ENCODE assay signal across 8 mouse cellular contexts in the genomic region with DNA sequence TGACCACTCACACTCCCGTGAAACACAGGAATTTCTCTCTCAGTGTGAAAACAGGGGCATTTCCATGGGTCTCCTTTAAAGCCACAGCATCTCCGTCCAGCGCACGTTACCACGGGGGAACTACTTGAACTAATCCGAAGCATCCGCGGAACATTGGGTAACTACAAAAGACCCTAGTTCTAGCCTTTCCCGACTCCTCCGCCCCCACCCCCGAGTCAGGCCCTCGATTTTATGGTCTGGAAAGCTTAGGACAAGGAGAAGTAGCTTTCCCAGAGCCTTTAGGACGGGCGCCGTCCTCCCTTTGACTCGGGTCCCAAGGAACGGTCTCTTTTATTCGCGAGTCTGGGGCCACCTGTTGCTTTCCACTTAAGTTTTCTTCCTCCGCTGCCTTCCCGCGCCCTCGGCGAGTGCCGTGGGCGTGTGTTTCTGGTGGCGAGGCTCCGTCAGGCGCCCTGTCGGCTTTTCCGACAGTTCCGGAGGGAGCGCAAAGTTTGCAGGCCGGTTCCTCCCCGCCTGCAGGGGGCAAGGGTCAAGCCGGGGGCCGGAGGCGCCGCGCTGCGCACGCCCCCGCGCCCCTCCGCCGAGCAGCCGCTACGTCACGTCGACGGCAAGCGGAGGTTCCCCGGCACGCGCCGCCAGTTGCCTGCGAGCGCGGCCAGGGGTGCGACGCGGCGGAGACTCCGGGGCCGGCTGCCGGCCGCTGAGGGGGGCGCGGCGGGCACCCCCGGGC. TPM values are rescaled to one million over a fixed set of nuclear protein-coding genes. Genes with fewer than 3 reads are reported as not detected.
DNase-seq lines count a peak whose midpoint lies in the region; ATAC-seq and TF ChIP-seq lines count a peak whose summit lies in the region.

No protein-coding gene starts in this region.

- peaks cover 29% of the 10 kb centered on the region for H3K27me3 ChIP-seq in embryonic facial prominence, embryonic 10.5 days (replicated peaks; ENCODE audit: low read depth, poor library complexity, severe bottlenecking)
- H3K27me3 ChIP-seq in hindbrain, embryonic 16.5 days (replicated peaks; ENCODE audit: control insufficient read depth, insufficient read depth, low read length): no peaks in the 10 kb centered on the region
- no peaks in the 10 kb centered on the region; the same call in 1 of the 2 replicates for H3K27me3 ChIP-seq in midbrain, embryonic 10.5 days (ENCODE audit: low read depth, poor library complexity, severe bottlenecking)

- peaks cover 4% of the 10 kb centered on the region; the same call in 1 of the 2 replicates for H3K9me3 ChIP-seq in embryonic facial prominence, embryonic 10.5 days
- H3K9me3 ChIP-seq in hindbrain, embryonic 16.5 days (ENCODE audit: control insufficient read depth, low read length): peaks cover 2% of the 10 kb centered on the region; the same call in 1 of the 2 replicates
- H3K9me3 ChIP-seq in midbrain, embryonic 10.5 days (replicated peaks): 0 out of 2 replicates have a peak, but pooled peaks cover 7% of the 10 kb centered on the region

- DNase-seq in layer of hippocampus, adult 2 months (ENCODE audit: low spot score in 2 of 2): no peak
- no peak for DNase-seq in layer of hippocampus, adult 9-11 months
- DNase-seq in embryonic facial prominence, embryonic 10.5 days (ENCODE audit: low spot score): peak; percentile 48
- DNase-seq in midbrain, embryonic 10.5 days (ENCODE audit: low spot score): peak; percentile 51
- no peak for DNase-seq in spleen, postnatal 10 days (ENCODE audit: low spot score in 2 of 2)
- no peak for DNase-seq in urinary bladder, postnatal 36 days (ENCODE audit: low spot score in 2 of 2)

- WGBS in embryonic facial prominence, embryonic 10.5 days: 32% methylated on average over 71 of the region's 71 CpGs
- 20% methylated on average over 57 of the region's 71 CpGs for WGBS in hindbrain, embryonic 16.5 days
- 37% methylated on average over 71 of the region's 71 CpGs for WGBS in midbrain, embryonic 10.5 days

- ATAC-seq in hindbrain, embryonic 16.5 days: peak; percentile 20; the same call in 1 of the 2 replicates
- ATAC-seq in inflammation-experienced regulatory T-cells, adult 6 months: no peak

- peak overlapping the region; percentile 70 for H3K4me2 ChIP-seq in hindbrain, embryonic 16.5 days (ENCODE audit: low read length)

- H3K36me3 ChIP-seq in embryonic facial prominence, embryonic 10.5 days (replicated peaks): no peaks in the 10 kb centered on the region
- no peaks in the 10 kb centered on the region for H3K36me3 ChIP-seq in hindbrain, embryonic 16.5 days (ENCODE audit: control insufficient read depth, insufficient read depth, low read length)
- H3K36me3 ChIP-seq in midbrain, embryonic 10.5 days: no peaks in the 10 kb centered on the region

- peak overlapping the region; percentile 57; the same call in 1 of the 2 replicates for H3K9ac ChIP-seq in hindbrain, embryonic 16.5 days (ENCODE audit: low read depth, low read length)

- H3K4me3 ChIP-seq in layer of hippocampus, adult 2 months: peak overlapping the region; percentile 23; the same call in 1 of the 2 replicates
- H3K4me3 ChIP-seq in embryonic facial prominence, embryonic 10.5 days: peak overlapping the region; percentile 55
- peak overlapping the region; percentile 55 for H3K4me3 ChIP-seq in hindbrain, embryonic 16.5 days (ENCODE audit: low read length)
- H3K4me3 ChIP-seq in midbrain, embryonic 10.5 days: peak overlapping the region; percentile 55

- H3K4me1 ChIP-seq in embryonic facial prominence, embryonic 10.5 days: no peaks in the 10 kb centered on the region
- H3K4me1 ChIP-seq in hindbrain, embryonic 16.5 days (ENCODE audit: control insufficient read depth, insufficient read depth, low read depth, low read length): no peaks in the 10 kb centered on the region
- H3K4me1 ChIP-seq in midbrain, embryonic 10.5 days: peaks cover 8% of the 10 kb centered on the region; the same call in 1 of the 2 replicates

- TF ChIP-seq CTCF in layer of hippocampus, adult 2 months (conservative IDR thresholded peaks at IDR 0.05): no peak

- H3K27ac ChIP-seq in layer of hippocampus, adult 2 months: no peak overlapping the region
- peak overlapping the region; percentile 51; the same call in 1 of the 2 replicates for H3K27ac ChIP-seq in embryonic facial prominence, embryonic 10.5 days (replicated peaks)
- no peak overlapping the region for H3K27ac ChIP-seq in hindbrain, embryonic 16.5 days (ENCODE audit: low read depth, low read length)
- peak overlapping the region; percentile 71; the same call in 1 of the 2 replicates for H3K27ac ChIP-seq in midbrain, embryonic 10.5 days (replicated peaks)

RNA-seq across cellular contexts. Expression of a gene that starts 3.3 kb away (rescaled TPM):
- total RNA-seq in layer of hippocampus, adult 2 months (2021): not detected
- polyA plus RNA-seq in embryonic facial prominence, embryonic 10.5 days (2016; fragmentation: Nextera tagmentation; extraction: Ambion mirVana): 0.30 and 0.71 TPM in 2 replicates
- 0.36 and 0.41 TPM in 2 replicates for polyA plus RNA-seq in hindbrain, embryonic 16.5 days (2015; fragmentation: Nextera tagmentation; extraction: Ambion mirVana)
- polyA plus RNA-seq in midbrain, embryonic 10.5 days (2016; fragmentation: Nextera tagmentation; extraction: Ambion mirVana): 0.99 and 1.1 TPM in 2 replicates
- not detected for polyA plus RNA-seq in inflammation-experienced regulatory T-cells, adult 6 months (2017; shearing (Covaris generic))

Comparison
In these comparisons a context has a peak if more than half of its experiments do, and no peak if none do; other contexts are left out.
1. DNase-seq: peak in embryonic facial prominence, embryonic 10.5 days (single experiment) and midbrain, embryonic 10.5 days (single experiment); none in layer of hippocampus, adult 2 months (0 of 2), layer of hippocampus, adult 9-11 months (single experiment), spleen, postnatal 10 days (0 of 2) and urinary bladder, postnatal 36 days (0 of 2).
2. H3K27ac ChIP-seq: peak in embryonic facial prominence, embryonic 10.5 days (single experiment) and midbrain, embryonic 10.5 days (single experiment); none in layer of hippocampus, adult 2 months (single experiment) and hindbrain, embryonic 16.5 days (single experiment).
3. Peak in every context shown above with its lines, with median percentiles within 50 percentile points of each other: H3K4me3 ChIP-seq.